Mouse (Mus musculus) intestine, postnatal 0 days (tissue): ENCODE results near the gene Dpyd. TPM values are rescaled to one million over a fixed set of nuclear protein-coding genes. Genes with fewer than 3 reads are reported as not detected.

Experiments used
- ATAC-seq: fragments of 200-750 bp; cut with Nextera tagmentation; 2 replicates; pipeline ENCODE4 v1.8.0; 2017; ENCODE audit warnings: mild to moderate bottlenecking, moderate TSS enrichment, moderate library complexity
- H3K27ac ChIP-seq: fragments of 300-500 bp; sonication (generic); 2 replicates; pipeline ENCODE4 v1.5.1; 2014; ENCODE audit warnings: mild to moderate bottlenecking, low read depth, low read length, moderate library complexity
- H3K27me3 ChIP-seq: fragments of 300-500 bp; sonication (generic); replicated peaks from 2 replicates; pipeline ENCODE4 v1.6.1; 2014; ENCODE audit warnings: low read length, mixed read lengths; ENCODE audit not compliant: control insufficient read depth, insufficient read depth
- H3K36me3 ChIP-seq: fragments of 300-500 bp; sonication (generic); 2 replicates; pipeline ENCODE4 v1.6.1; 2014; ENCODE audit warnings: mild to moderate bottlenecking, moderate library complexity; ENCODE audit not compliant: control insufficient read depth, insufficient read depth
- H3K4me1 ChIP-seq: fragments of 300-500 bp; sonication (generic); replicated peaks from 2 replicates; pipeline ENCODE4 v1.6.1; 2014; ENCODE audit warnings: antibody characterized with exemption, low read length, mixed read lengths; ENCODE audit not compliant: control insufficient read depth, insufficient read depth
- H3K4me2 ChIP-seq: fragments of 300-500 bp; sonication (generic); replicated peaks from 2 replicates; pipeline ENCODE4 v1.6.1; 2014; ENCODE audit warnings: low read depth, mild to moderate bottlenecking, moderate library complexity
- H3K4me3 ChIP-seq: fragments of 300-500 bp; sonication (generic); 2 replicates; pipeline ENCODE4 v1.5.1; 2014; ENCODE audit warnings: low read depth, low read length
- H3K9ac ChIP-seq: fragments of 300-500 bp; sonication (generic); 2 replicates; pipeline ENCODE4 v1.6.1; 2014; ENCODE audit warnings: mild to moderate bottlenecking, low read depth, low read length
- H3K9me3 ChIP-seq: fragments of 300-500 bp; sonication (generic); 2 replicates; pipeline ENCODE4 v1.6.1; 2016; ENCODE audit warnings: mixed run types; ENCODE audit not compliant: control insufficient read depth
- CTCF ChIP-seq: sonication (generic); IDR thresholded peaks from 2 replicates; pipeline ENCODE4 v1.5.1; 2016; ENCODE audit warnings: low read depth, mild to moderate bottlenecking, control low read depth, antibody characterized with exemption, moderate library complexity
- WGBS: fragments of 180-500 bp; shearing (Covaris S2); extraction: QIAGEN DNeasy Blood & Tissue Kit; methylation state at CpG from one replicate; pipeline ENCODE4 v1.1.7; 2014; 5-methylcytosine and 5-hydroxymethylcytosine counted together
- polyA plus RNA-seq: library from polyadenylated mRNA; unstranded; fragments of >200 nt; fragmentation: Nextera tagmentation; extraction: Ambion mirVana; gene quantifications from 2 replicates; pipeline ENCODE4 v1.2.1, GENCODE M21; 2015

Dpyd gene
- polyA plus RNA-seq, 1 experiment from 2014 or later, result 39.7 TPM

GRCm38 (mm10) chr3:118562311-118562671 lies 362 bp downstream of the Dpyd start:
- Histone ChIP-seq H3K27ac (peak overlapping the region; percentile 75), H3K9ac (peak overlapping the region; percentile 70), H3K4me1 (peaks cover 5% of the 10 kb centered on the region; the same call in 1 of the 2 replicates), H3K9me3 (no peaks in the 10 kb centered on the region), H3K4me2 (peak overlapping the region; percentile 78), H3K27me3 (no peaks in the 10 kb centered on the region), H3K36me3 (no peaks in the 10 kb centered on the region), H3K4me3 (peak overlapping the region; percentile 87)
- WGBS, result under 1% methylated on average over 18 of the region's 18 CpGs
- TF ChIP-seq CTCF, result no peak
- peak; percentile 51 for ATAC-seq

DNA sequence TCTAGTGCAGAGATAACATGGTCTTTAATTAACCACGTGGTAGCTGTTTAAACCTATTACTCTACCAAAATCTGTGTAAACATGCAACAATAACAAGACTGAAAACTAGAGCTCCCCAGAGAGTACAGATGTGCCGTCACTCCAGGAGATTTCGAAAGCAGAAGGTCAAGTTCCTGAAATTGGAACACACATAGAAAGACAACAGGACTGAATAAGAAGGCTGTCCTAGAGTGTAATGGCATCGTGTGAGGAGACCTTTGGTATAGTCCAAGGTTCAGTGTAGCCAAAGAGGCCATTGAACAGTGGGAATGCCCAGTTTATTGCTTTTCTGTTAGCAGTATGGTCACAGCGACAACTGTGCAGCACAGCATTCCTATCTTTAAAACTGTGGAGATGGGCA lies 4.8 kb downstream of the Dpyd start:
- peak; percentile 88 for ATAC-seq
- no peak for TF ChIP-seq CTCF
- WGBS, result 33% methylated on average over 5 of the region's 5 CpGs

DNA sequence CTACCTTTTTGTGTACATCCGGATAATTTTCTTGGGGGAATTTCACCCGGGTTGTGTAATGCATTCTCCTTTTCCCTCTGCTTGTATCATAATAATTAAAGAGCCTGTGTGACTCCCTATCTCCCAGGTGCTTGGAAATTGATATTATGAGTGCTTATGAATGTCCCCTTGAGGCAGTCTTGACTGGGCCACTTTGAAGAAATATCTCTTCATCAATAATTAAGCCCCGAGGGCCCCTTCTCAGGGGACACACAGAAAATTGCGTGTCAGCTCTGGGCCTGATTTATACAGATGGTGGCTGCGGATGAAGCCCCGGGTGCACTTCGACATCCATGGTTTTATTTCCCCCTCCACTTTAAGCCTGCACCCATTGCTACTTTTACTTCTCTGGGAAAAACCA lies 8.3 kb downstream of the Dpyd start:
- Histone ChIP-seq H3K9ac (no peak overlapping the region), H3K27ac (no peak overlapping the region), H3K36me3 (no peaks in the 10 kb centered on the region), H3K27me3 (no peaks in the 10 kb centered on the region), H3K4me1 (no peaks in the 10 kb centered on the region), H3K4me3 (no peak overlapping the region), H3K4me2 (no peak overlapping the region), H3K9me3 (no peaks in the 10 kb centered on the region)
- ATAC-seq, result no peak
- no peak for TF ChIP-seq CTCF
- WGBS, result 64% methylated on average over 7 of the region's 7 CpGs

More for the DNA sequence above, 4.8 kb downstream of the Dpyd start:
- Histone ChIP-seq H3K27ac (no peak overlapping the region), H3K4me3 (0 out of 2 replicates have a peak overlapping the region, but pooled peaks have one; percentile 5), H3K27me3 (no peaks in the 10 kb centered on the region), H3K9me3 (no peaks in the 10 kb centered on the region), H3K36me3 (no peaks in the 10 kb centered on the region), H3K9ac (no peak overlapping the region), H3K4me1 (0 out of 2 replicates have a peak, but pooled peaks cover 2% of the 10 kb centered on the region), H3K4me2 (peak overlapping the region; percentile 41)

- Histone ChIP-seq H3K9me3 (no peaks in the 10 kb centered on the region), H3K27me3 (no peaks in the 10 kb centered on the region), H3K27ac (no peak overlapping the region), H3K36me3 (no peaks in the 10 kb centered on the region), H3K9ac (no peak overlapping the region), H3K4me1 (0 out of 2 replicates have a peak, but pooled peaks cover 3% of the 10 kb centered on the region), H3K4me3 (no peak overlapping the region), H3K4me2 (no peak overlapping the region)
- TF ChIP-seq CTCF, result no peak
- WGBS, result 36% methylated on average over 1 of the region's 1 CpGs
- ATAC-seq, result no peak
Measured at GRCm38 (mm10) chr3:118590559-118590958, 28.6 kb downstream of the Dpyd start.

DNA sequence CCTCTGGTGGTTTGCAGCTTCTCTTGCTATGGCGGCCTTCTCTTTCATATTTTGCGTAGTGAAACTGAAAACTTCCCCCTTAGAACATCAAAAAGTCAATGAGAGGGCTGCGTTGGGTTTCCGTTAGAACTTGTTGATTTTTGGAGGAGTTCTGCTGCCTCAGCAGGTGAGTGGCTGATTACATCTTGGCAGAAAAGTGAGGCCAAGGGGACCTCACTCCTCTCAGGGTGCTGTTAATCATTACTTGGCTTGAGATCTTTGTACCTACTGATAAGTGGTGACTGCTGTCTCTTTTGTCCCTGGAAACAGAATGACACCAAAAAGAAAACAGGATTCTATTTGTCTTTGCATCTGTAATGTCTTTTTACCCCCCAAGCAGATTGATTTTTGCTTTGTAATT lies 32.9 kb downstream of the Dpyd start:
- Histone ChIP-seq H3K27ac (0 out of 2 replicates have a peak overlapping the region, but pooled peaks have one; percentile 17), H3K36me3 (no peaks in the 10 kb centered on the region), H3K9me3 (no peaks in the 10 kb centered on the region), H3K4me3 (no peak overlapping the region), H3K4me1 (no peaks in the 10 kb centered on the region), H3K9ac (no peak overlapping the region), H3K27me3 (no peaks in the 10 kb centered on the region), H3K4me2 (peak overlapping the region; percentile 45)
- ATAC-seq, result peak; percentile 85
- WGBS, result 30% methylated on average over 4 of the region's 4 CpGs
- no peak; the same call in 1 of the 2 replicates for TF ChIP-seq CTCF

- peak; percentile 18; the same call in 1 of the 2 replicates for ATAC-seq
- 27% methylated on average over 2 of the region's 2 CpGs for WGBS
Measured at GRCm38 (mm10) chr3:118595693-118596092, 33.8 kb downstream of the Dpyd start.

More at GRCm38 (mm10) chr3:118595693-118596092, 33.8 kb downstream of the Dpyd start:
- Histone ChIP-seq H3K4me1 (no peaks in the 10 kb centered on the region), H3K9ac (no peak overlapping the region), H3K4me2 (0 out of 2 replicates have a peak overlapping the region, but pooled peaks have one; percentile 0), H3K36me3 (no peaks in the 10 kb centered on the region), H3K27ac (peak overlapping the region; percentile 58; the same call in 1 of the 2 replicates), H3K9me3 (no peaks in the 10 kb centered on the region), H3K27me3 (no peaks in the 10 kb centered on the region), H3K4me3 (no peak overlapping the region)
- TF ChIP-seq CTCF, result no peak
